Mouse (Mus musculus) bone marrow macrophage, adult 2 months (primary cell): ENCODE data around the gene Gjd3.

Experiments
- CTCF ChIP-seq: IDR thresholded peaks from 2 replicates; pipeline ENCODE4 v1.5.1; 2012; ENCODE audit warnings: low read depth, mild to moderate bottlenecking, low read length, moderate library complexity
- POLR2A ChIP-seq: IDR thresholded peaks from 2 replicates; pipeline ENCODE4 v1.6.1; 2012; ENCODE audit warnings: mild to moderate bottlenecking, low read depth, low read length, borderline replicate concordance

DNA sequence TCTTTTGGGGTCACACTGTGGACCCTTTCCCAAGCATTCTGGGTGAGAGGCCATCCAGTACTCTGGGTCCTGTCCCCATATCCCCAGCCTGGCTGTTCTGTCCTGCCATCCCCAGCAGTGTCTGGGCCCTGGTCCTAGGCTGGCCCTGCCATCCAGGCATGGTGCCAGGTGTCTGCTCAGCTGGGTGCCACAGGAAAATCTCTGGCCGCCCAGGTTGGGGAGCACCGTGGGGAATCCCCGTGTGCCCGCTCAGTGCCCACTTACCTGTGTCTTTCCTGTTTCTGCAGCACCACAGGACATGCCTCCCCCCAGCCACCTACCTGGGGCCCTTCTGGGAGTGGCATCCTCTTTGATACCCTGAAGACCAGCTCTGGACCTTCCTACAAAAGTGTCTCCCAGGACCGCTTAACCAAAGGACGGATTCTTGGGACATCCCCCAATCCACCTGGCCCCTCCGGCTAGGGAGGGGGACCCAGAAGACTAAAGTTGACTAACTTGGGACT, 32.8 kb downstream of the Gjd3 start:
- TF ChIP-seq CTCF (no peak), POLR2A (no peak)
